Mouse (Mus musculus): ENCODE results near the gene Gm10447. TPM values are rescaled to one million over a fixed set of nuclear protein-coding genes. Genes with fewer than 3 reads are reported as not detected.

Gene Gm10447
- polyA plus RNA-seq, 1 experiment from 2014 or later = not detected

- Histone ChIP-seq H3K9me3 (ENCODE audit: control insufficient read depth, low read length) (no peaks in the 10 kb centered on the region), H3K4me2 (ENCODE audit: low read length) (no peak overlapping the region), H3K4me1 (ENCODE audit: control insufficient read depth, insufficient read depth, low read depth, low read length) (peaks cover 7% of the 10 kb centered on the region), H3K9ac (ENCODE audit: low read depth, low read length) (no peak overlapping the region), H3K4me3 (ENCODE audit: low read length) (no peak overlapping the region), H3K27me3 (replicated peaks; ENCODE audit: control insufficient read depth, insufficient read depth, low read length) (no peaks in the 10 kb centered on the region), H3K36me3 (ENCODE audit: control insufficient read depth, insufficient read depth, low read length) (peaks cover 10% of the 10 kb centered on the region), H3K27ac (ENCODE audit: low read depth, low read length) (no peak overlapping the region)
- WGBS = 85% methylated on average over 6 of the region's 6 CpGs
- ATAC-seq = no peak
These were observed 31.1 kb downstream of the Gm10447 start for GRCm38 (mm10) chr11:53425711-53426255.

- Histone ChIP-seq H3K9ac (ENCODE audit: low read depth, low read length) (no peak overlapping the region), H3K4me3 (ENCODE audit: low read length) (no peak overlapping the region), H3K36me3 (ENCODE audit: control insufficient read depth, insufficient read depth, low read length) (peaks cover 10% of the 10 kb centered on the region), H3K4me1 (ENCODE audit: control insufficient read depth, insufficient read depth, low read depth, low read length) (peaks cover 7% of the 10 kb centered on the region), H3K4me2 (ENCODE audit: low read length) (no peak overlapping the region), H3K27me3 (replicated peaks; ENCODE audit: control insufficient read depth, insufficient read depth, low read length) (no peaks in the 10 kb centered on the region), H3K9me3 (ENCODE audit: control insufficient read depth, low read length) (no peaks in the 10 kb centered on the region), H3K27ac (ENCODE audit: low read depth, low read length) (no peak overlapping the region)
- WGBS = 80% methylated on average over 3 of the region's 3 CpGs
- no peak for ATAC-seq
These were observed 31.7 kb downstream of the Gm10447 start for GRCm38 (mm10) chr11:53425251-53425650.

GRCm38 (mm10) chr11:53424826-53425225, 32.1 kb downstream of the Gm10447 start:
- Histone ChIP-seq H3K4me2 (ENCODE audit: low read length) (no peak overlapping the region), H3K4me1 (ENCODE audit: control insufficient read depth, insufficient read depth, low read depth, low read length) (peaks cover 6% of the 10 kb centered on the region), H3K36me3 (ENCODE audit: control insufficient read depth, insufficient read depth, low read length) (peaks cover 14% of the 10 kb centered on the region), H3K9ac (ENCODE audit: low read depth, low read length) (no peak overlapping the region), H3K9me3 (ENCODE audit: control insufficient read depth, low read length) (no peaks in the 10 kb centered on the region), H3K27me3 (replicated peaks; ENCODE audit: control insufficient read depth, insufficient read depth, low read length) (no peaks in the 10 kb centered on the region), H3K27ac (ENCODE audit: low read depth, low read length) (no peak overlapping the region), H3K4me3 (ENCODE audit: low read length) (no peak overlapping the region)
- 73% methylated on average over 2 of the region's 2 CpGs for WGBS
- no peak for ATAC-seq

- WGBS = 92% methylated on average over 4 of the region's 4 CpGs
- H3K27me3 ChIP-seq (replicated peaks; ENCODE audit: control insufficient read depth, insufficient read depth, low read length) = no peaks in the 10 kb centered on the region
- no peaks in the 10 kb centered on the region for H3K9me3 ChIP-seq (ENCODE audit: control insufficient read depth, low read length)
- no peak within 1 kb of the TSS for H3K4me2 ChIP-seq (ENCODE audit: low read length)
- no peak within 1 kb of the TSS for H3K4me3 ChIP-seq (ENCODE audit: low read length)
- no peaks in the 10 kb centered on the region for H3K4me1 ChIP-seq (ENCODE audit: control insufficient read depth, insufficient read depth, low read depth, low read length)
- no peak within 1 kb of the TSS for H3K9ac ChIP-seq (ENCODE audit: low read depth, low read length)
- peaks cover 18% of the 10 kb centered on the region for H3K36me3 ChIP-seq (ENCODE audit: control insufficient read depth, insufficient read depth, low read length)
- no peak for ATAC-seq
- no peak within 1 kb of the TSS for H3K27ac ChIP-seq (ENCODE audit: low read depth, low read length)
These were observed 33.9 kb downstream of the Gm10447 start, which contains the start of gene Leap2 for GRCm38 (mm10) chr11:53423036-53423435. Leap2 (minus strand) TSS chr11:53423170.

GRCm38 (mm10) chr11:53418048-53418447, 38.9 kb downstream of the Gm10447 start:
- Histone ChIP-seq H3K36me3 (ENCODE audit: control insufficient read depth, insufficient read depth, low read length) (peaks cover 49% of the 10 kb centered on the region), H3K4me2 (ENCODE audit: low read length) (no peak overlapping the region), H3K9ac (ENCODE audit: low read depth, low read length) (no peak overlapping the region), H3K27me3 (replicated peaks; ENCODE audit: control insufficient read depth, insufficient read depth, low read length) (no peaks in the 10 kb centered on the region), H3K9me3 (ENCODE audit: control insufficient read depth, low read length) (no peaks in the 10 kb centered on the region), H3K27ac (ENCODE audit: low read depth, low read length) (no peak overlapping the region), H3K4me3 (ENCODE audit: low read length) (no peak overlapping the region), H3K4me1 (ENCODE audit: control insufficient read depth, insufficient read depth, low read depth, low read length) (no peaks in the 10 kb centered on the region)
- ATAC-seq = no peak

- no peak overlapping the region for H3K27ac ChIP-seq (ENCODE audit: low read depth, low read length)
- H3K4me3 ChIP-seq (ENCODE audit: low read length) = no peak overlapping the region
- H3K4me1 ChIP-seq (ENCODE audit: control insufficient read depth, insufficient read depth, low read depth, low read length) = no peaks in the 10 kb centered on the region
- 91% methylated on average over 4 of the region's 4 CpGs for WGBS
- H3K9me3 ChIP-seq (ENCODE audit: control insufficient read depth, low read length) = no peaks in the 10 kb centered on the region
- H3K4me2 ChIP-seq (ENCODE audit: low read length) = no peak overlapping the region
- no peak overlapping the region for H3K9ac ChIP-seq (ENCODE audit: low read depth, low read length)
- no peak for ATAC-seq
- peaks cover 65% of the 10 kb centered on the region for H3K36me3 ChIP-seq (ENCODE audit: control insufficient read depth, insufficient read depth, low read length)
- H3K27me3 ChIP-seq (replicated peaks; ENCODE audit: control insufficient read depth, insufficient read depth, low read length) = no peaks in the 10 kb centered on the region
These were observed 43.0 kb downstream of the Gm10447 start for GRCm38 (mm10) chr11:53413871-53414270.

- H3K9ac ChIP-seq (ENCODE audit: low read depth, low read length) = no peak overlapping the region
- peaks cover 65% of the 10 kb centered on the region for H3K36me3 ChIP-seq (ENCODE audit: control insufficient read depth, insufficient read depth, low read length)
- H3K27ac ChIP-seq (ENCODE audit: low read depth, low read length) = no peak overlapping the region
- no peak overlapping the region for H3K4me3 ChIP-seq (ENCODE audit: low read length)
- no peaks in the 10 kb centered on the region for H3K9me3 ChIP-seq (ENCODE audit: control insufficient read depth, low read length)
- H3K4me1 ChIP-seq (ENCODE audit: control insufficient read depth, insufficient read depth, low read depth, low read length) = no peaks in the 10 kb centered on the region
- no peak for ATAC-seq
- no peaks in the 10 kb centered on the region for H3K27me3 ChIP-seq (replicated peaks; ENCODE audit: control insufficient read depth, insufficient read depth, low read length)
- no peak overlapping the region for H3K4me2 ChIP-seq (ENCODE audit: low read length)
These were observed 45.2 kb downstream of the Gm10447 start for GRCm38 (mm10) chr11:53411738-53412137.

Small RNA genes within 50 kb of the gene (microRNA-seq; reads per million reads assigned to microRNA genes)
- gene Mir6920 = not detected

Other genes starting within 250 kb of the Gm10447 start
- 41.0 and 41.5 TPM in 2 replicates for gene Hspa4, start 156.7 kb downstream of the Gm10447 start, polyA plus RNA-seq (2015; fragmentation: Nextera tagmentation; extraction: Ambion mirVana)
- 11.9 and 14.3 TPM in 2 replicates for gene Zcchc10, start 132.4 kb downstream of the Gm10447 start, polyA plus RNA-seq (2015; fragmentation: Nextera tagmentation; extraction: Ambion mirVana)
- 37.1 and 40.4 TPM in 2 replicates for gene Aff4, start 106.3 kb downstream of the Gm10447 start, polyA plus RNA-seq (2015; fragmentation: Nextera tagmentation; extraction: Ambion mirVana)
- 0.33 and 0.44 TPM in 2 replicates for gene Leap2, start 33.9 kb downstream of the Gm10447 start, polyA plus RNA-seq (2015; fragmentation: Nextera tagmentation; extraction: Ambion mirVana)
- 747 and 916 TPM in 2 replicates for gene Uqcrq, start 26.3 kb downstream of the Gm10447 start, polyA plus RNA-seq (2015; fragmentation: Nextera tagmentation; extraction: Ambion mirVana)
- gene Gdf9, start 26.1 kb downstream of the Gm10447 start, polyA plus RNA-seq (2015; fragmentation: Nextera tagmentation; extraction: Ambion mirVana) = 3.0 and 4.1 TPM in 2 replicates
- 3.2 and 3.6 TPM in 2 replicates for gene Shroom1, start 95 bp upstream of the Gm10447 start, polyA plus RNA-seq (2015; fragmentation: Nextera tagmentation; extraction: Ambion mirVana)
- not detected in 2 replicates for gene Gm9837, start 13.4 kb upstream of the Gm10447 start, polyA plus RNA-seq (2015; fragmentation: Nextera tagmentation; extraction: Ambion mirVana)
- gene Gm9945, start 23.1 kb upstream of the Gm10447 start, polyA plus RNA-seq (2015; fragmentation: Nextera tagmentation; extraction: Ambion mirVana) = 0.34 TPM in 1 of 2 replicates, not detected in the other
- gene Sowaha, start 23.2 kb upstream of the Gm10447 start, polyA plus RNA-seq (2015; fragmentation: Nextera tagmentation; extraction: Ambion mirVana) = 1.5 TPM in 2 replicates
- 23.1 and 23.4 TPM in 2 replicates for gene Sept8, start 62.1 kb upstream of the Gm10447 start, polyA plus RNA-seq (2015; fragmentation: Nextera tagmentation; extraction: Ambion mirVana)
- gene Kif3a, start 110.3 kb upstream of the Gm10447 start, polyA plus RNA-seq (2015; fragmentation: Nextera tagmentation; extraction: Ambion mirVana) = 306 and 352 TPM in 2 replicates
- 3.9 and 4.5 TPM in 2 replicates for gene Il4, start 161.6 kb upstream of the Gm10447 start, polyA plus RNA-seq (2015; fragmentation: Nextera tagmentation; extraction: Ambion mirVana)
- gene Il13, start 177.6 kb upstream of the Gm10447 start, polyA plus RNA-seq (2015; fragmentation: Nextera tagmentation; extraction: Ambion mirVana) = not detected in 2 replicates